Mouse (Mus musculus) ovary, adult 2 months (tissue): Measurements from ENCODE around the gene Treml4. TPM values are rescaled to one million over a fixed set of nuclear protein-coding genes. Genes with fewer than 3 reads are reported as not detected.

Experiments
- polyA plus RNA-seq: library from polyadenylated mRNA; depleted of rRNA; stranded (reverse); fragments of >200 nt; gene quantifications from 2 replicates; pipeline ENCODE4 v1.2.3, GENCODE M21; 2012; rRNA removed

The Treml4 gene
- 0.29 and 0.51 TPM in 2 replicates for polyA plus RNA-seq

DNA sequence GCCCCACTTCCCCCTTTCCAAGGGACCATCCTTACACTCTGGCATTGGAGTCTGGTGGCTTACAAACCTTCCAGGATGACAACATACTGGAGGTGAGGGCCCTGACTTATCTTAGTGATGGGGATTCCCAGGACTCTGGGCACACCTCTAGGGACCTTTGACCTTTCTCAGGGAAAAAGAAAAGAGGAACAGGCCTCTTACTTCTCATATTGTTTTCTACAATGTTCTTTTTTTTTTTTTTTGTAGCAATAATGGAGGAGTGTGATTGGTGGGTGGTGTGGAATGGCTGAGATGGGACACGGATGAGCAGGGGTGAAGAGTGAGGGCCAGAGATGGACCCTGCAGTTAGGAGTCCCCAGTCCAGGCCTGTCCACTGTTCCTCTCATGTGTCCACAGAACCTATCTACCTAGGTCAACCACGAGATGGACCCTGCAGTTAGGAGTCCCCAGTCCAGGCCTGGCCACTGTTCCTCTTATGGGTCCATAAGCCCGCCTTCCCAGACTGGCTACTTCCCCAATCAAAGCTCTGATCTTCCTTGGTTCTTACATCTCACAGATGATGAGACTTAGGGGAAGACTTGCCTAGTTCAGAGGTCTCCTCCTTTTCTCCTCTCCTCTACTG, at the start of gene Treml4:
TSS of gene Treml4 (plus strand) at position 555 of the 622 bp plus-strand sequence.

GRCm38 (mm10) chr17:48232518-48232917, 31.6 kb upstream of the Treml4 start, which contains the start of gene Trem1:
Gene Trem1 (plus strand): TSS chr17:48232768.

DNA sequence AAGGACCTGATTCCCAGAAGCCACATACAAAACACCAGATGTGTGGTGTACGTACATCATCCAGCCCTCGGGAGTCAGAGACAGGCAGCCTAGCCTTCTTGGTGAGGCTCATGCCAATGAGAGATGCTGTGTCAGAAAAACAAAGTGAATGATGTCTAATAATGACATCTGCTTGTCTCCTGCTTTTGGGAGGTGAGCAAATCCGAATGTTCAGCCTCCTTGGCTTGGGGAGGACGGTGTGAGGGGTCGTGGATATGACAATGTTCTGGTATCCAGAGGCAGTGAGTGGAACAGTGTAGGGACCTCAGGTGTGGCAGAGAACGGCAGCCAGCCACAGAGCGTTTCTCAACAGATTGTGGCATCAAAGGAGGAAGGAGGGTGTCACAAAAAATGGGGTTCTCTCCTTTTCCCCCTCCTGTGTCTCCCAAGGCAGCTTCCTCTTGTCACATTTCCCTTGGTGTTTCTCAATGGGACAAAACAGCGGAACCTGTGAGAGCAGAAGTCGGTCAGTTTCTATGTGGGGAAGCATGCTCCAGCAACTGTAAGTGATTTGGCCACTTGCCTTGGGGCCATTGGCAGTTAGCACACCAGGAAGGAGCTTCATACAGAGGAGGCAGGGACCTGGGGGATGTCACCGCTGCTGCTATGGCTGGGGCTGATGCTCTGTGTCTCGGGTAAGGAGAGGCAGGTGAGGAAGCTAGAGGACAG, 16.7 kb upstream of the Treml4 start, which contains the start of gene Trem3:
TSS of gene Trem3 (plus strand) at position 557 of the 708 bp plus-strand sequence.

DNA sequence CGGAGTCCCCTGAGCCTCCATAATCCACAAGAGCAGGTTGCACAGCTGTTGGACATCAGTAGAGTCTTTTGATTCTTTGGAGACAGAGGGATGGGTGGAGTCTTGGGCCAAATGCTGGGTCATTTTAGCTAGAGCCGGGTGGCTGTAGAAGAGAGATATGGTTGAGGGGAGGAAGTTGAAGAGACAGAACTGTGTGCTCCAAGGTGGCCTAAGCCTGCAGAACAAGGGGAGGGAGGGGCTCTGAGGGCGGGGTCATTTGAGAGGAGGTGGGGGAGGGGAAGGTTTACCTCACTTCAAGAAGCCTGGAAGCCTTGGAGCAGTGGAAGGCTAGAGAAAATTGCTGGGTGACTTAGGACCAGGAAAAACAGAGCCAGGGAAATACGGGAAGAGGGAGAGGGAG, 35.1 kb downstream of the Treml4 start, which contains the start of gene Treml2:
TSS of gene Treml2 (plus strand) at position 296 of the 400 bp plus-strand sequence.

GRCm38 (mm10) chr17:48315905-48316579, 51.9 kb downstream of the Treml4 start, which contains the start of gene B430306N03Rik:
Gene B430306N03Rik (plus strand): TSS chr17:48316141.

Other genes with a start within 250 kb of the Treml4 start
- gene 1700122O11Rik, start 226.0 kb upstream of the Treml4 start, polyA plus RNA-seq: not detected in 2 replicates
- 0.13 TPM in 1 of 2 replicates, not detected in the other for gene 1700067P10Rik, start 175.0 kb upstream of the Treml4 start, polyA plus RNA-seq
- not detected in 2 replicates for gene 9830107B12Rik, start 118.0 kb upstream of the Treml4 start, polyA plus RNA-seq
- gene A530064D06Rik, start 97.0 kb upstream of the Treml4 start, polyA plus RNA-seq: 0.28 and 0.83 TPM in 2 replicates
- 0.05 and 0.07 TPM in 2 replicates for gene Trem1, start 31.5 kb upstream of the Treml4 start, polyA plus RNA-seq
- not detected in 2 replicates for gene Trem3, start 16.5 kb upstream of the Treml4 start, polyA plus RNA-seq
- gene Treml2, start 35.2 kb downstream of the Treml4 start, polyA plus RNA-seq: 0.45 and 0.50 TPM in 2 replicates
- 1.3 TPM in 2 replicates for gene B430306N03Rik, start 51.8 kb downstream of the Treml4 start, polyA plus RNA-seq
- gene Trem2, start 82.1 kb downstream of the Treml4 start, polyA plus RNA-seq: 32.4 and 34.1 TPM in 2 replicates
- gene Treml1, start 95.6 kb downstream of the Treml4 start, polyA plus RNA-seq: 0.82 and 0.83 TPM in 2 replicates
- 160 and 211 TPM in 2 replicates for gene Nfya, start 145.6 kb downstream of the Treml4 start, polyA plus RNA-seq
- gene Oard1, start 145.7 kb downstream of the Treml4 start, polyA plus RNA-seq: 3.7 and 5.5 TPM in 2 replicates
- 0.40 and 1.5 TPM in 2 replicates for gene Apobec2, start 168.6 kb downstream of the Treml4 start, polyA plus RNA-seq
- gene Tspo2, start 187.2 kb downstream of the Treml4 start, polyA plus RNA-seq: 3.8 and 4.1 TPM in 2 replicates
- gene Unc5cl, start 190.6 kb downstream of the Treml4 start, polyA plus RNA-seq: 14.4 and 40.5 TPM in 2 replicates